Mouse (Mus musculus): ENCODE measurements at regions not wholly inside any gene's neighbourhood (a gene's known extent, or its start where the extent isn't known, plus 50 kb on each side); places are given as distances from the start of the nearest gene placed in this dataset.

- TF ChIP-seq POLR2A (IDR thresholded peaks at IDR 0.05; ENCODE audit: control insufficient read depth, extremely low read depth, insufficient read depth, low read length, poor library complexity) (no peak), CTCF (IDR thresholded peaks at IDR 0.05; ENCODE audit: borderline replicate concordance, control insufficient read depth, extremely low read depth, insufficient read depth, low read length, poor library complexity) (no peak)
Observed at GRCm38 (mm10) chr2:78280219-78280915, 334.2 kb upstream of the Cwc22 start.

All from thymus, adult 2 months (tissue).